Mouse (Mus musculus): ENCODE data around the gene Gsg1l.

Gene Gsg1l

DNA sequence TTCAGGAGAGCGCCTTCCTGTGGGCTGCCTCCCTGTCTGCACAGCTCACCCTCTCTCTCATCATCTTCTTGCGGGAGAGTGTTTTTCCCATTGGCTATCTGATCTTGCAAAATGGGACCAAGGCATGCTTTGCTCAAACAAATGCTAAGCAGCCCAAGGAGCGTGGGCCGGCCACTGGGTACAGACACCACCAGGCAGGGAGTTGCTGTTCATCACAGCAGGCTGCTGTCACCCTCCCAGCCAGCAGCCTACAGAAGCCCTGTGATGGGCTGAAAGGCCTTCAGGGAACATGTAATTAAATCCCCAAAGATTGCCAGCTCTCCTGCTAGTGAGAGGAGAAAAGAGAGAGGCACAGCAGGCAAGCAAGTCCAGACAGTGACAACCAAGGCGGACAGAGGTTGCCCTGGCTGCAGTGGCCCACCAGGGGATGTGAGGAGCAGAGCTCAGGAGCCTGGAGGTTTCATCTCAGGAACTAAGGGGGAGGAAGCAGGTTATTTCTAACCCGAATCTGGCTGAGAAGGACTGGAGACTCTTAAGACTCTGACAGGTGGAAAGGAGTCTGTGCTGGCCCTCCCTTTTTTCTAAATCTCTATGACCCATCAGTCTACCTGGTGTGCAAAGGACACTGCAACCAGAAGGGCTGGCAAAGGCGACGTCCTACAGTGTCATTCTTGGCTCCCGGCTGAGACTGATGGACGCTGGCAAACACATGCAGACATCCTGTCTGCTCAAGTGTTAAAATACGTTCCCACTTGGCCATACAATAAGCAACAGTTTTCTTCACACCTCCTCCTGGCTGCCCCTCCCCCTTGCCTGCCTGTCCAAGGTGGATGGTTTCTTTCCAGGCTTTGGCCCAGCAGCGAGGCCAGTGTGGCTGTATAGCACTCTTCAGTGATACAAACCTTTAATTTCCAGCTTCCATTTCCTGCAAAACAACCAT lies 98.0 kb downstream of the Gsg1l start:
- DNase-seq (ENCODE audit: low read depth, low spot score) = no peak

DNA sequence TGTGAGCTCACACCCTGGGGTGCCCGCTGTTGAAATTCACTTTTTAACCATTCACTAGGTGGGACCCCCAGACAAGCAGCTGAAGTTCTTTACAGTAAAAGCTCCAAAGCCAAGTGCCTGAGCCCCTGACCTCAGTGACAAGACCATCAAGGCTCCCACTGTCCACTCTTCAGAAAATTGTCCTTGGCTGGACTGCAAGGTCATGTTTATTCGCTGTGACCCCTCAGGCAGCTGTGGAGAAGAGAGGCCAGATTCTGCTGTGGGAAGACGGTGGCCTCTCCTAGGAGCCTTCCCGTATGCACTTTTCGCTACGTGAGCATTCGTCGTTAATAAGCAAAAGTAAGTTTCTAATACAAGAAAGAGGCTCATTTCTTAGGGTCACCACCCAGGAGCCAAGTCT lies 102.6 kb downstream of the Gsg1l start:
- no peak for DNase-seq (ENCODE audit: low read depth, low spot score)

DNA sequence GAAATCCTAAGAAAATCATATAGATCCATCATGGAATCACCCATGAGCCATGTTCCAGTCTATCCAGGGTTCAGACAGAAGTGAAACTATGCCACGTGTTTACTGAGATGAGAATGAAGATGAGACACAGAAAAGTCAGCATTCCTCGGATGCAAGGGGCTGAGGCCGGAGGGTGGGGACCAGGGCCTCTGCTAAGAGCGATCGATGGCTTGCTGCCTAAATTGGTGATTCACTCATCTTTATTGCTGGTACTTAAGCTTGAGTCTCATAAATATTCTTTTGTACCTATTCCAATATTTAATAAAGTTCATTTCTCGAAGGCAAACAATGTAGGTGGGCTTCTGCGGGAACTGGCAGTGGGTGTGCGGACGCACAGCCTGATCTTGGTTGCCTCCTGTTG lies 105.5 kb downstream of the Gsg1l start:
- DNase-seq (ENCODE audit: low read depth, low spot score) = no peak

DNA sequence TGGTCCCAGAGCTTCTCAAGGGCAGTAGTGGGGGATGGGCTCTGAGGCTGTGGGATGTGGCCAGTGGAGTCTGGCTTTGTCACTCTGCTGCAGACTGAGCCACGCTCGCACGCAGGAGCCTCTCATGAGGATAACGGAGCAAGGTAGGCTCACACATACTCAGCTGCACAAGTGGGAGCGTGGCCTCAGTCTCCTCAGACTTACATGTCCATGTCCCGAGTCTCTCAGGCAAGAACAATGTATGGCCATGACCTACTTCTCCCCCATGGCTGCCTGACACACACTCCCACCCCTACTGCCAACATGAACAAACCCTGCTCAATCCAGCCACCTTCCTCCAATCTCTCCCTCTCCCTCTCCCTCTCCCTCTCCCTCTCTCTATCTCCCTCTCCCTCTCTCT lies 106.8 kb downstream of the Gsg1l start:
- no peak for DNase-seq (ENCODE audit: low read depth, low spot score)

DNA sequence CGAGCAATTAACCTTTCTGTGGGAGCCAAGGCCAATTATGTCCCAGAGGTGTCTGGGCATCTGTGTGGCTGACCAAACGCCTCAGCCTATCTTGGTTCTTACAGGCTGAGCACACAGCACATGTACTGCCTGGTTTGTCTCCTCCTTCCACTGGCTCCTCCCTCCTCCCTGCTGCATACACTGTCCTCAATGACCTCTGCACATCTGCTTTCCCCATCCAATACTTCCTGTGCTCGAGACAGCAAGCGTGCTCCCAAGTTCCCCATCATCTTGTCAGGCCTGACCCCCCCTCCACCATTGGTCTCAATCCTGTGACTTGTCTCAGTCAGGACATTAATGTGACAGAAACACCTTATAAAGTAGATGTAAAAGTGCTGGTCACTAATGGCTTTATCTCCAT lies 108.3 kb downstream of the Gsg1l start:
- DNase-seq (ENCODE audit: low read depth, low spot score) = no peak

DNA sequence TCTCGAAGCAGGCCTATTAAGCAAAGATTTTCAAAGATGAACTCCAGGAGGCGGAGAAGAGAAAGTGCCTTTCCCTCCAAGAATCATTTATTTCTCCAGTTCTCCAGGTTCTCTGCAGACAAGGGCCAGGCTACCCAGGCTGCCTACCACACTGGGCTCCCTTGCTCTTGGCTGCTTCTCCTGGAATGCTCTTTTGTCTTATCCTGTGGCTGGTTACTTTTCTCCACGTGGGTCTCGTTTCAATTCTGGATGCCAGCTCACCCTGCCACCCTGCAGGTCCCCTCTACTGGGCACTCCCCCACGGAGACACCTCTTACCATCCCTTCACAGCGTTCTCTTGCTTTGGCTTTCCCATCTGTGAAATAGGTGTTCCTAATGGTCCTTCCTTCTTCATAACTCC lies 109.4 kb downstream of the Gsg1l start:
- DNase-seq (ENCODE audit: low read depth, low spot score) = no peak

DNA sequence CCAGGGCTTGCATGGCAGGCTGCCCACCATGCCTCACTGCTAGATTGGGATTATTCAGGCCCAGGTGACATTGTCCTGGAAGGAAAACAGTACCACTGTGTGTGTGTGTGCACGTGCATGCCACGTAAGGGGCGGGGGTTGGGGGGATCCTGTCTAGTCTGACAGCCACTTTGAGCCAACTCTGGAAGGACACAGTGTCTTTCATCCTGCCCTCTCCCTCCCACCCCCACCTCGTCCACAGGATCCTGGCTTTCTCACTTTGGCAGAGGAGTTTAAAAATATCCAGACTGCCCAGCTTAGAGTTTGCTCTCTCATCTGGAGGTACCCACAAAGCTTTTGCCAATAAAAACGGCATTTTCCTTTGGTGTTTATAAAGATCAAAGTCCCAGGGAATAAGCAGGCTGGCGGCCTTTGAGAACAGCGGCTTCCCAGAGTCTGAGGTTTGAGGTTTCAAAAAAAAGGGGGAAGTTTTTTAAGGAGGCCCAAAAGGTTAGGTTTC lies 110.0 kb downstream of the Gsg1l start:
- no peak for DNase-seq (ENCODE audit: low read depth, low spot score)

DNA sequence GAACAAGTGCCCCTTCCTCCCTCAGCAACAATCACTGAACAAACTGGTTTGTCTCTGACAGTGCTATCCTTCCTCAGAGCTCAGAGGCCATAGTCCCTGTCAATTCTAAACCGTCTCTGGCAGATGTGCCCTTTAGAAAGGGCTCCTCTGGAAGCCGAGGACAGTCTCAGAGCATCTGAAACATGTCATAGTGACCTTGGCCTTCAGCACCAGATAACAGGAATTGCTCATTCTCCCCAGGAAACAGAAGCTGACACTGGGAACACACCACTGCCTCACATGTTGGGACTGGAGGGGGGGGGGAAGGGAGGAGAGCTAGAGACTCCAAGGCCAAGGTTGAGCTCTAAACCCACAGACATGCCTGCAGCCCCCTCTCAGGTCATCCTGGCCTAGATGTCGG lies 113.1 kb downstream of the Gsg1l start:
- no peak for DNase-seq (ENCODE audit: low read depth, low spot score)

DNA sequence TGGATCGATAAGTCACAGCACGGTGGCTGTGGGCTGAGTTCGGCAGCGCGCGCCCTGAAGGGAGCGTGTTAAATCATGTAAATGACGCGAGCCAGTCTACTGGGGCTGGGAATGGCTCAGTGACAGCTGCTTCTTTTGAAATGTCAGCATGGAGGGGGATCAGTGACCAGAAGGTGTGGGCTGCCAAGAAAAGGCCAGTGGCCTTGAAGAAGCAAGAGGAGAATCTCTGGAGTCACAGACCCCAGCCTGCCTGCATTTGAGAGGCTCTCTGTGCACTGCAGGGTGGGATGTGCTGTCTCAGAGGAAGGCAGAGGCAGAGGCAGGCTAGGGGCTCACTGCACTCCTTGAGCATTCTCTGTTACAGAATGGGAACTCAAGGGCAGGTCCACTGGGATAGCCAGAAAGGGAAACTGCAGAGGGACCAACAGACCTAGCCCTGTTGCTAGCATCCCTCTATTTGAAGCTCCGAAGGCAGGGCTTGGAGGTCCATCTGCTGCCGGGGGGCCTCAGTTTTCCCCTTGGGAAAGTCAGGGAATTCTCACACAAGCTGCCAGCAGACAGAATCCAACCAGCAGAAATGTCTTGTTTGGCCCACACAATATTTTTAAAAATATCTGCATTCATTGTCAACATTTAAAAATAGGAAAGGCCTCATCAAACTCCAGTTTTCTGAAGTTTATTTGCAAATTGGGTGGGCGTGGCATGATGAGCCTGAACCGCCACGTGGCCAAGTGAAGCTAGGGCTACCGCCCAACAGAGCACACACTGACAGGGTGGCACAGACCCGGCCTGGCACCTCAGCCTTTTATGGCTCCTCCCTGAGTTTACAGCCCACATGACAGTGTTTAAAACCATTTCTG lies 115.6 kb downstream of the Gsg1l start:
- no peak for DNase-seq (ENCODE audit: low read depth, low spot score)

DNA sequence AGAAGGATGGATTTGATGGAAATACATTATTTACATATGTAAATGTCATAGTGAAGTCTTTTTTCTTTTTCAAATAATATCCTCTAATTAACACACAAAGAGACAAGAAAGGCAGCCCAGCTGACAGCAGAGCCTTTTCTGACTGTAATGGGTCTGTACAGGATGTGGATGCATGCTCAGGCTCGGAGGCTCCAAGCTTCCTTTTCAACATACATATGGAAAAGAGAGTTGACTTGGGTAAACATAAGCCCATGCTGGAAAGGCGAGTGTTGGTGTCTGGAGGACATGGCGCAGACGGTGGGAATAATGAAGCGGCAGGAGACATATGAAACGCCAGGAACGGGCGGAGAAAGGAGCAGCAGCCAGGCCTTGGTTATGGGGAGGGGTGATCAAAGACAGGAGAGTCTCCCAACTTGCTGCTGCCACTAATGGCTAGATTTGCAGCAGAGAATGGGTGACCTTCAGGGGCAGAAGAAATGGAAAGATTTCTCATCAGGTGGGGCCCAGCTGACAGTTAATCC lies 118.1 kb downstream of the Gsg1l start:
- no peak for DNase-seq (ENCODE audit: low read depth, low spot score)

DNA sequence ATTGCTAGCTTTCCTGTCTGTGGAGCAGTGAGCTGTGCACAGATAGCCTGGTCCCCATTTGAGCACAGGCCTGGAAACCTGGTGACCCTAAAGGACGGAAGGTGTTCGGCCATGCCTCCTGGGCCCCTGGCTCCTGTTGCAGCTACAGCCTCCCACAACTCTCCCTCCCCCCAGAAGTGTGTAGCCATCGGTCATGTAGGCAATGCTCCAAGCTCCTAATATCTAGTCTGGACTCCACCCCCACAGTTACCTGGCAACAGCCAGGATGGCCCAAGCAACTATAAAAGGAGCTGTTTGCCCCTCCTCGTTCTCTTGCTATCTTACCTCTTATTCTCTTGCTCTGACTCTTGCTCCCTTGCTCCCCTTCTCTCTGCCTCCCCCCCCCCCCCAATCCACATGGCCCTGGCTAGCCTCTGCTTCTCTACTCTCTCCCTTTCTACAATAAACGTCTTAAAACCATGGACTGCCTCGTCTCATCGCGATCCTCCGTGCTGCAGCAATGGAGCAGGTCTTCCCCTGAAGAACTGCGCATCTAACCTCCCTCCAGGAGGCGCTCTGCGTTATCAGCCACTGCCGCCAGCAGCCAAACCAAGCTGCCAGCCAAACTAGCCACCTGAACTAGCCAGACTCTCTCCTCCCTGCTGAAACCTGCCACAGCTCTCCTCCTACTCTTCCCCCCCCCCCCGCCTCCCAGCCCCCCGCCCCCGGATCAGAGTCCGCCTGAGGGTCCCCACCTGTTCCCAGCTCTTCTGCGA lies 122.7 kb downstream of the Gsg1l start:
- DNase-seq (ENCODE audit: low read depth, low spot score) = no peak

DNA sequence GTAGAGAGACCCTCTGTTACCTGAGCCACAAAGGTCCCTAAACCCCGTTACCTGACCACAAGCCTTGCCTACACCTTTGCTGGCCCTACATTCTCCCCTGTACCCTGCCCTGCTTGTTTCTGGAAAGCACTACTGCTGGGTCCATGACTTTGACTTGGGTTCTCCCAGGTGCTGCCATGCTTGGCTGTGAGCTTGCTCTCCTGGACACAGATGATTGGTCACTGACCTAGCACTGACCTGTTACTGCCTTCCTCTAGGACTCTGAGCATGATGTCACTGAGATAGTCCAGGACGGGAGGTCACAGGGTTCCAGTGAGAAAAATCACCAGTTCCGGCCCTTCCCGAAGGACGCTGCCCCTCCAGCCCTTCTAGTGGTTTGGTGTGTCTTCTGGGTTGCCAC lies 123.4 kb downstream of the Gsg1l start:
- DNase-seq (ENCODE audit: low read depth, low spot score) = no peak

DNA sequence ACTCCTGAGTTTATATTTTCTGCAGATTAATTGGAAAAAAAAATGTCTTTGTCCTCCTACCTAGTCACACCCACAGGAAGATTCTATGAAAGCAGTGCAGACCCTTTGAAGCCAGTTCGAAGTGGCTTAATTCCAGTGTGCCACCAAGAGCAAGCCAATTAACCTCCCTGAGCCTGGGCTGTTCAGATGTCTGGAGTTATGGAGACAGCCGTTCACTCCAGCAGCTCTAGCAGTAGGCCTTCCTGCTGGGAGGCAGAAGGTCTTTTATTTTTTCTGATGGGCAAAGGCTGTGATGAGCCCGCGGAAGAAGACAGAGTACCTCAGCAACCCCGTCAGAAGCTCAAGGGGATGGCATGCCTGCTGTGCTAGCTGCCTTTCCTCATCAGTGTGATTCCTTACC lies 127.2 kb downstream of the Gsg1l start:
- no peak for DNase-seq (ENCODE audit: low read depth, low spot score)

DNA sequence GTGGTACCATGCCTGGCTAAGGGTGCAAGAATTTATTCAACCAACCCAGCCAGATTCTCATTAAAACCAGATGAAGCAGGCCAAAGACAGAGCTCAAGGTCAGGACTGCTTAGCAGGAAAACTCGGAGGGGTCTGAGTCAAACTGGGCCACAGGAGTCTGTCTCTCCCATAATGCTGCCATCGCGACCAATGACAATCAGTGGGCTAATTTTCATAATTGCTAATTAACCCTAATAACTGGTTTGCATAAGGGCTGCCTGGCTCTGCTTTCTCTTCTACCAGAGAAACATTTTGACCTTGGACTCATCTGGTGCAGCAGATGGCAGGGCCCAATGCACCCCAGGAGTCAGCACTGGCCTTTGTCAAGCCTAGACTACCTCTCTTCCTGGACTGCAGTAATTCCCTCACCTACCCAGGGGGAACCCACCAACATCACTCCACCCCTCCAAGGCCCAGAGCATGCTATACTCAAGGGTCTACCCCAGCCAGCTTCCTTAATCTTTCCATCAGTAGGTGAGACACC lies 127.8 kb downstream of the Gsg1l start:
- DNase-seq (ENCODE audit: low read depth, low spot score) = no peak

DNA sequence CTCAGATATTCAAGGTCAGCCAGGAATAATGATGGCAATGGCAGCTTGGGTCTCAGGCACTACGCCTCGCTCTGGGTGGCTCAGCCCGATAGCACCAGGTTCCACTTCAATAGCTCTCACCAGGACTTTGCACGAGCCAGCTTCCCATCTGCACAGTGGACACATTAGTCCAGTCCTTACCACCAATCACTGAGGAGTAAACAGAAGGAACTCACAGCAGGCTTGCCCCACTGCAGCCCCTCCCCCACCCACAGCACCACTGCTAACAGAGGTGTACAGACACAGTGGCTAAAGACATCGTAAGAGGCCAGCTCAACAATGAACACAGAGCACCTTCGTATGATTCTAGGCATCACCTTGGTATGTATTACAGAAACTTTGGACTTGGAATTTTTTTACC lies 128.4 kb downstream of the Gsg1l start:
- DNase-seq (ENCODE audit: low read depth, low spot score) = no peak

DNA sequence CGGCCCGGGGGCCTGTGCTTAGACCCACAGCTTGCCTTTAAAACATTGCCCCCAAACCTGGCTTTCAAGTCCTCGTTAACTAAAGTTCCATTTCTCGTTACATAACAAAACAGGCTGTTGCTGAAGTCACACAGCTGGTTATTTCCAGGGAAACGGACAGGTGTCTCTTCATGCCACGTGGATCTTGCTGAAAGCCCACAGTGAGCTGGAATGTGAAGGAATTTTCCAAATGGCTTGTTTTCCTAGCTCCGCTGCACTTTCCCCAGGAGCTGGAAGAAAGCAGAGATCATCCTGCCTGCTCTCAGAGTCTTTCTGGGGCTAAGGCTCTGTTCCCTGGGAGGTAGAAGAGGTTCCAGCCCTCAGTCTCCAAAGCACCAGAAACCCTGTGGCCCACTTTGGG lies 130.3 kb downstream of the Gsg1l start:
- DNase-seq (ENCODE audit: low read depth, low spot score) = no peak

DNA sequence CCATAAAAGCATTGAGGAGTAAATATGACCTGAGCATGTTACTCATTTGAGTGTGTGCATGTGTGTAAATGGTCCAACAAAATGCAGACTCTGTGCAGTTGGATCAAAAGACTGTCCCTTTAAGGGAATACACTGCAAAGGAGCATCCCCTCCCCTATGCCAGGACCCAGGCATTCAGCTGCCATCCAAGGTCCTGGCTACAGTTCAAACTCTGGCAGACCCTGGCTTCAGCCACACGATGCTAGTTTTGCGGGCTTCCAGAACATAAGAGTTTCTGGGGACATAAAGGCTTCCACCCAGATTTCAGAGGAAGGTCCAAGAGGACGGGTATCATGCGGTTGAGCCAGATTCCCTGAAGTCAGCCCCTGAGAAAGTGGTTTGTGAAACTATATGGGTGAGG lies 133.2 kb downstream of the Gsg1l start:
- DNase-seq (ENCODE audit: low read depth, low spot score) = no peak

DNA sequence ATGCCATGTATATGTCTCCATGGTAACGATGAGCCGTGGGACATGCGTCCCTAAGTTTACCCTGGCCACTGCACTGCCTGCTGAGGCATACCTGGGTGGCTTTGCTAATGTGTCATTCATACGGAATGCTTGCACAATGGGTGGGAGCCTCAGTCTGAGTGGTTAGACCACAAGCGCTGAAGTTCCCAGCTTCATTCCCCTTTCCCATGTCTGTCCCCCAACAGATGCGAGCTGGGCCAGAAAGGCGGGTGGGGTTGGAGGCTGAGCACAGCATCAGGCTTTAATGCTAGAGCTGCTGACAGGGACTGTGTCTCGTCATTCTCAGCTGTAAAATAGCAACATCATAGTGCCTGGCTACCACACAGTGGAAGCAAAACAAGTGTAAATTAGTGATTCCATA lies 136.3 kb downstream of the Gsg1l start:
- DNase-seq (ENCODE audit: low read depth, low spot score) = peak; percentile 3

DNA sequence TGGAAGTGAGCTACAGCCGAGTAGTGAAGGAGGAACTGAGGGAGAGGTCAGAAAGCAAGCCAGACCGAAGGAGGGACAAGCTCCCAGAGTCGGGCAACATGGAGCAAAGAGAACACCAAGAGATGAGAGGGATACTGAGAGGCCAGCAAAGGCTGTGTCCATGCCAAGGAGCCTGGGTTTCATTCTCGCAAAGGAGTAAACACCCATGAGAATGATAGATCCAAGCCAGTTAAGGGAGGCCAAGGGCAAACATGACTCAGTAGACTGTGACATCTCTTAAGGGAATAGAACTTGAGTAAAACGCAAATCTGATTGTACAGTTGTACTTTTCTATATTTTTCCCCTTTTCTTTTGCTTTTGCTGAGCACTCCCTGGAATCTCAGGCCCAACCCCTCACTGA lies 137.6 kb downstream of the Gsg1l start:
- DNase-seq (ENCODE audit: low read depth, low spot score) = no peak

DNA sequence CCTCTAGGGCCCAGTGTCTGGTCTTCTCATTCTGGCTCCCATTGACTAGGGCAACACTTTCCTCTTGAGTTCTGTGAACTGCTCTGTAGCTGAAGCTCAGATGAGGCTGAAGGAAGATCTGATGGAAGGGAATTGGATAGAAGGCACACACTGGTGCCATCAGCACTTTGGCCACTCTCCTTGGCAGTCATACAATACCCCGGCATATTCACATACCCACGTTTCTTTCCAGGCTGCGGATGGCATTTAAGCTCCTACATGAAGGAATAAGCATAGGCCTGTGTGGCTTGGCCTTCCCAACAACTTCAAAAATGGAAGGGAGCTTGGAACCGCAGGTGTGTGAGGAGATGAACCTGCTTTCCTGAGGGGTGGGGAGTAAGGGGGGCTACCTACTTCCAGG lies 138.7 kb downstream of the Gsg1l start:
- no peak for DNase-seq (ENCODE audit: low read depth, low spot score)

DNA sequence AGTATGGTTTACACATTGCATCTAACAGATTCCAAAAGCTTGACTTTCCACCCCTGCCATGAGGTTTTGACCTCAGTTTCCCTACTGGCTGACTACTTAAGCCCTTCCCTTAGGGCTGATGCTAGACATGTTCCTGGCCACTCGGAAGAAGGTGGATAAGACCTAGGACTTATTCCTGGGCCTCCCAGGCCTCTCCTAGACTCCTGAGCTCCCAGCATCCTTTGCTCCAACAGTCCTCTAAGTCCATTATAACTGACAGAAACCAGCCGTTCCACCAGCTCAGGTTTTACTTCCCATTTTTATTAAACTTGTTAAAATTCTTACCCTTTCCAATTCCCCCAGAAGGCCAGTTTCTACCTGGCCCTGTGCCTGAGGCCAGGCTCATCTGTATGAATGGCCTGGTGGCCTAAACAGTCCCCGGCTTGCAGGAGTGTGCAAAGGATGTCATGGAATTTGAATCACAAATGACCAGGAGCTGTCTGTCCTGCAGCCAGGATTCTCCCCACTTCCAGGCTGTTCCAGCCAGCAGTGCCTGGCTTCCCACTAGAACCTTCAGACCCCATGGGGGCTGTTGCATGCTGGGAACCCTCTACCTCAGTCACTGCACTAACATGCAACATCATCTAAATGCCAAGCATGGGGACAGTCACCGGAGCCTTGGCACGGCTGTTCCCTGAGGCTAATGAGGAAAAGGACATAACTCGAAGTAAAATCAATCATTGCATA lies 139.7 kb downstream of the Gsg1l start:
- no peak for DNase-seq (ENCODE audit: low read depth, low spot score)
